Mouse (Mus musculus): ENCODE data around the gene Angpt4. TPM values are rescaled to one million over a fixed set of nuclear protein-coding genes. Genes with fewer than 3 reads are reported as not detected.

The Angpt4 gene
- polyA plus RNA-seq, 1 experiment, result 0.25 TPM

- Histone ChIP-seq H3K4me1 (ENCODE audit: control insufficient read depth, insufficient read depth, low read length) (no peaks in the 10 kb centered on the region), H3K36me3 (ENCODE audit: control insufficient read depth, insufficient read depth, low read length, poor library complexity, severe bottlenecking) (no peaks in the 10 kb centered on the region), H3K27me3 (ENCODE audit: control insufficient read depth, insufficient read depth, low read length, poor library complexity, severe bottlenecking) (no peaks in the 10 kb centered on the region), H3K4me3 (ENCODE audit: low read depth, low read length) (no peak overlapping the region), H3K9me3 (replicated peaks; ENCODE audit: control insufficient read depth, insufficient read depth, low read length, poor library complexity, severe bottlenecking) (no peaks in the 10 kb centered on the region), H3K9ac (ENCODE audit: low read depth, poor library complexity, severe bottlenecking) (no peak overlapping the region), H3K27ac (ENCODE audit: insufficient read depth, low read length) (no peak overlapping the region)
- TF ChIP-seq POLR2A (IDR thresholded peaks at IDR 0.05; ENCODE audit: insufficient read depth, low read length) (no peak), EP300 (IDR thresholded peaks at IDR 0.05; ENCODE audit: insufficient read depth, low read depth, low read length) (no peak), CTCF (IDR thresholded peaks at IDR 0.05; ENCODE audit: low read depth, low read length) (no peak)
Observed at GRCm38 (mm10) chr2:151944106-151944505, 33.1 kb downstream of the Angpt4 start.

DNA sequence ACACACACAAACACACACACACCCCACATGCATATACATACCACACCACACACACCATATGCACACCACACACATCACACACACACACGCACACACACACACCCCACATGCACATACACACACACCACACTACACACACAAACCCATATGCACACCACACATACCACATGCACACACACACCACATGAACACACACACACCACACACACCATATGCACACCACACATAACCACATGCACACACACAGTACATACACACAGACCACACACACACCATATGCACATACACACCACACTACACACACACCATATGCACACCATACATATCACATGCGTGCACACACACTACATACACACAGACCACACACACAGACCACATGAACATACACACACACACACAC lies 36.6 kb downstream of the Angpt4 start:
- Histone ChIP-seq H3K27me3 (ENCODE audit: control insufficient read depth, insufficient read depth, low read length, poor library complexity, severe bottlenecking) (no peaks in the 10 kb centered on the region), H3K4me3 (ENCODE audit: low read depth, low read length) (no peak overlapping the region), H3K4me1 (ENCODE audit: control insufficient read depth, insufficient read depth, low read length) (no peaks in the 10 kb centered on the region), H3K36me3 (ENCODE audit: control insufficient read depth, insufficient read depth, low read length, poor library complexity, severe bottlenecking) (no peaks in the 10 kb centered on the region), H3K9ac (ENCODE audit: low read depth, poor library complexity, severe bottlenecking) (no peak overlapping the region), H3K9me3 (replicated peaks; ENCODE audit: control insufficient read depth, insufficient read depth, low read length, poor library complexity, severe bottlenecking) (no peaks in the 10 kb centered on the region), H3K27ac (ENCODE audit: insufficient read depth, low read length) (no peak overlapping the region)
- TF ChIP-seq POLR2A (IDR thresholded peaks at IDR 0.05; ENCODE audit: insufficient read depth, low read length) (no peak), EP300 (IDR thresholded peaks at IDR 0.05; ENCODE audit: insufficient read depth, low read depth, low read length) (no peak), CTCF (IDR thresholded peaks at IDR 0.05; ENCODE audit: low read depth, low read length) (no peak)

- Histone ChIP-seq H3K4me3 (ENCODE audit: low read depth, low read length) (no peak overlapping the region), H3K27ac (ENCODE audit: insufficient read depth, low read length) (no peak overlapping the region), H3K4me1 (ENCODE audit: control insufficient read depth, insufficient read depth, low read length) (no peaks in the 10 kb centered on the region), H3K9me3 (replicated peaks; ENCODE audit: control insufficient read depth, insufficient read depth, low read length, poor library complexity, severe bottlenecking) (no peaks in the 10 kb centered on the region), H3K27me3 (ENCODE audit: control insufficient read depth, insufficient read depth, low read length, poor library complexity, severe bottlenecking) (no peaks in the 10 kb centered on the region), H3K36me3 (ENCODE audit: control insufficient read depth, insufficient read depth, low read length, poor library complexity, severe bottlenecking) (no peaks in the 10 kb centered on the region), H3K9ac (ENCODE audit: low read depth, poor library complexity, severe bottlenecking) (no peak overlapping the region)
- TF ChIP-seq POLR2A (IDR thresholded peaks at IDR 0.05; ENCODE audit: insufficient read depth, low read length) (no peak), EP300 (IDR thresholded peaks at IDR 0.05; ENCODE audit: insufficient read depth, low read depth, low read length) (no peak), CTCF (IDR thresholded peaks at IDR 0.05; ENCODE audit: low read depth, low read length) (no peak)
Observed at GRCm38 (mm10) chr2:151948311-151948710, 37.3 kb downstream of the Angpt4 start.

- Histone ChIP-seq H3K9ac (ENCODE audit: low read depth, poor library complexity, severe bottlenecking) (no peak overlapping the region), H3K27me3 (ENCODE audit: control insufficient read depth, insufficient read depth, low read length, poor library complexity, severe bottlenecking) (no peaks in the 10 kb centered on the region), H3K4me1 (ENCODE audit: control insufficient read depth, insufficient read depth, low read length) (no peaks in the 10 kb centered on the region), H3K36me3 (ENCODE audit: control insufficient read depth, insufficient read depth, low read length, poor library complexity, severe bottlenecking) (no peaks in the 10 kb centered on the region), H3K4me3 (ENCODE audit: low read depth, low read length) (no peak overlapping the region), H3K27ac (ENCODE audit: insufficient read depth, low read length) (no peak overlapping the region), H3K9me3 (replicated peaks; ENCODE audit: control insufficient read depth, insufficient read depth, low read length, poor library complexity, severe bottlenecking) (no peaks in the 10 kb centered on the region)
- no peak for TF ChIP-seq POLR2A (IDR thresholded peaks at IDR 0.05; ENCODE audit: insufficient read depth, low read length)
- no peak for TF ChIP-seq CTCF (IDR thresholded peaks at IDR 0.05; ENCODE audit: low read depth, low read length)
- no peak for TF ChIP-seq EP300 (IDR thresholded peaks at IDR 0.05; ENCODE audit: insufficient read depth, low read depth, low read length)
Observed at GRCm38 (mm10) chr2:151949082-151949774, 38.2 kb downstream of the Angpt4 start.

DNA sequence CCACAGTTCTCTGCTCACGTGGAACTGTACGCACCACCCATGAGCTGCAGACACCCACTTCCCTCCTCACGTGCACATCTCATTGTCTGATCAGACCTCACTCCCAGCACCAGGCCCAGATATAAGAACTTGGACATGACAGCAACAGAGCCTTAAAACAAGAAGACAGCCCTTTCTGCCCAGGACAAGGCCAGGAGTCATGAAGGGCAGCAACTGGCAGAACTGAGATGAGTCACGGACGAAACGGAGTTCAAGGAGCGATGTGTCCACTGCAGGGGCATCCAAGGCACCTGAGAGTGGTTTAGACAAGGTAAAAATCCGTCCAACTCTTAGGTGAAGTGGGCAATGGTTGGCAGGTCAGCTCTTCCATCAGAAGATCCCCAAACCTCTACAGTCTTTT lies 42.7 kb downstream of the Angpt4 start:
- H3K27ac ChIP-seq (ENCODE audit: insufficient read depth, low read length), result no peak overlapping the region
- no peak for TF ChIP-seq CTCF (IDR thresholded peaks at IDR 0.05; ENCODE audit: low read depth, low read length)
- no peak for TF ChIP-seq EP300 (IDR thresholded peaks at IDR 0.05; ENCODE audit: insufficient read depth, low read depth, low read length)
- no peak for TF ChIP-seq POLR2A (IDR thresholded peaks at IDR 0.05; ENCODE audit: insufficient read depth, low read length)
- H3K4me3 ChIP-seq (ENCODE audit: low read depth, low read length), result no peak overlapping the region
- H3K36me3 ChIP-seq (ENCODE audit: control insufficient read depth, insufficient read depth, low read length, poor library complexity, severe bottlenecking), result no peaks in the 10 kb centered on the region
- H3K4me1 ChIP-seq (ENCODE audit: control insufficient read depth, insufficient read depth, low read length), result no peaks in the 10 kb centered on the region
- H3K27me3 ChIP-seq (ENCODE audit: control insufficient read depth, insufficient read depth, low read length, poor library complexity, severe bottlenecking), result no peaks in the 10 kb centered on the region
- H3K9me3 ChIP-seq (replicated peaks; ENCODE audit: control insufficient read depth, insufficient read depth, low read length, poor library complexity, severe bottlenecking), result no peaks in the 10 kb centered on the region
- no peak overlapping the region for H3K9ac ChIP-seq (ENCODE audit: low read depth, poor library complexity, severe bottlenecking)

GRCm38 (mm10) chr2:151956500-151957137 lies 45.6 kb downstream of the Angpt4 start:
- H3K27ac ChIP-seq (ENCODE audit: insufficient read depth, low read length), result no peak overlapping the region
- no peak overlapping the region for H3K4me3 ChIP-seq (ENCODE audit: low read depth, low read length)
- H3K36me3 ChIP-seq (ENCODE audit: control insufficient read depth, insufficient read depth, low read length, poor library complexity, severe bottlenecking), result no peaks in the 10 kb centered on the region
- no peak overlapping the region for H3K9ac ChIP-seq (ENCODE audit: low read depth, poor library complexity, severe bottlenecking)
- TF ChIP-seq CTCF (IDR thresholded peaks at IDR 0.05; ENCODE audit: low read depth, low read length), result no peak
- TF ChIP-seq POLR2A (IDR thresholded peaks at IDR 0.05; ENCODE audit: insufficient read depth, low read length), result no peak
- H3K27me3 ChIP-seq (ENCODE audit: control insufficient read depth, insufficient read depth, low read length, poor library complexity, severe bottlenecking), result no peaks in the 10 kb centered on the region
- H3K4me1 ChIP-seq (ENCODE audit: control insufficient read depth, insufficient read depth, low read length), result no peaks in the 10 kb centered on the region
- no peaks in the 10 kb centered on the region for H3K9me3 ChIP-seq (replicated peaks; ENCODE audit: control insufficient read depth, insufficient read depth, low read length, poor library complexity, severe bottlenecking)
